Mouse (Mus musculus): ENCODE results near the gene Ctrc. TPM values are rescaled to one million over a fixed set of nuclear protein-coding genes. Genes with fewer than 3 reads are reported as not detected.

The Ctrc gene
- polyA plus RNA-seq, 1 experiment from 2014 or later, result not detected

DNA sequence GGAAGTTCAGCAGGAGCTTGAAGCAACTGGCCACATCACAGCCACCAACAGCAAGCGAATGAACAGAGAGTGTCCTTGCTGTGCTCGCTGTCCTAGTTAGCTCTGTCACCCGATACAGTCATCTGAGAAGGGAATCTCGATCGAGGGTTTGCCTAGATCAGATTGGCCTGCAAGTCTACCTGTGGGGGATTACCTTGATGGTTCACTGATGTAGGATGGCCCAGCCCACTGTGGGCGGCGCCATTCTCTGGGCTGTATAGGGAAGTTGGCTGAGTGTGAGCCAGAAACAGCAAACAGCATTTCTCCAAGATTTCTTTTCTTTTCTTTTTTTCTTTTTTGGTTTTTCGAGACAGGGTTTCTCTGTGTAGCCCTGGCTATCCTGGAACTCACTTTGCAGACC, 18.3 kb upstream of the Ctrc start:
- no peak overlapping the region for H3K27ac ChIP-seq (ENCODE audit: low read depth, low read length)
- H3K4me2 ChIP-seq (ENCODE audit: low read depth, low read length, severe bottlenecking), result no peak overlapping the region
- H3K27me3 ChIP-seq (ENCODE audit: control insufficient read depth, insufficient read depth, low read length), result no peaks in the 10 kb centered on the region
- ATAC-seq (replicated peaks; ENCODE audit: low FRiP score) (no peak), DNase-seq (ENCODE audit: low spot score) (no peak)
- no peak overlapping the region for H3K9ac ChIP-seq (ENCODE audit: low read length)
- WGBS, result 96% methylated on average over 8 of the region's 8 CpGs
- no peaks in the 10 kb centered on the region for H3K36me3 ChIP-seq (ENCODE audit: control insufficient read depth, insufficient read depth, low read length)
- H3K9me3 ChIP-seq (ENCODE audit: control insufficient read depth, low read length), result no peaks in the 10 kb centered on the region
- H3K4me3 ChIP-seq (ENCODE audit: low read depth, low read length), result no peak overlapping the region
- H3K4me1 ChIP-seq (replicated peaks; ENCODE audit: control insufficient read depth, insufficient read depth, low read length), result 0 out of 2 replicates have a peak, but pooled peaks cover 2% of the 10 kb centered on the region

DNA sequence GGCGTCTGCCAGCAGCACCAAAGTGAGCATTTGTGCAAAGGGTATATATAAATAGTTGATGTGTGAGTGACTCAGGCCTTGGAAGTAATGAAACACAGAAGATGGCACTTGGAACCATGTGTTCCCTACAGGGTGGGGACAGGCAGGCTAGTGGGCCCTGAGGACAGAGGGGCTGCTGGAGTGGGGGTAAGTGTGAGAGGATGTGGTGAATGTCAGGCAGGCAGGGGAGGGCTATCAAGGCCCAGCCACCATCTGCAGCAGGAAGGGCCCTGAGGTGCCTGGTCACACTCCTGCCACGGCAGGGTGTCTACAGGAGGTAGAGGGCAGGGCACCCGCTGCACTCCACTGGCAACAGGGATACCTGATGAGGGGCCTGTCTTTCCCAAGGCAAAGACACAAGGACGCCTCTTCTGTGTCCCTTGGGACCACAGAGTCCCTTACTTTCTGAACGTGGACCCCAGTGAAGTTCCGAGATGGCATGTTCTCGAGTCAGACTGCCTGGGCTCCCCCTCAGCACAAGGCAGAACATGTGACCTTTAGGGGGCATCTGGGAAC, 17.6 kb upstream of the Ctrc start:
- ATAC-seq (replicated peaks; ENCODE audit: low FRiP score) (no peak), DNase-seq (ENCODE audit: low spot score) (no peak)
- no peaks in the 10 kb centered on the region for H3K27me3 ChIP-seq (ENCODE audit: control insufficient read depth, insufficient read depth, low read length)
- no peak overlapping the region for H3K9ac ChIP-seq (ENCODE audit: low read length)
- 0 out of 2 replicates have a peak, but pooled peaks cover 2% of the 10 kb centered on the region for H3K4me1 ChIP-seq (replicated peaks; ENCODE audit: control insufficient read depth, insufficient read depth, low read length)
- no peak overlapping the region for H3K27ac ChIP-seq (ENCODE audit: low read depth, low read length)
- no peaks in the 10 kb centered on the region for H3K9me3 ChIP-seq (ENCODE audit: control insufficient read depth, low read length)
- WGBS, result 93% methylated on average over 7 of the region's 7 CpGs
- H3K36me3 ChIP-seq (ENCODE audit: control insufficient read depth, insufficient read depth, low read length), result no peaks in the 10 kb centered on the region
- no peak overlapping the region for H3K4me2 ChIP-seq (ENCODE audit: low read depth, low read length, severe bottlenecking)
- H3K4me3 ChIP-seq (ENCODE audit: low read depth, low read length), result no peak overlapping the region

GRCm38 (mm10) chr4:141862867-141863266, 16.7 kb upstream of the Ctrc start:
- Histone ChIP-seq H3K27me3 (ENCODE audit: control insufficient read depth, insufficient read depth, low read length) (no peaks in the 10 kb centered on the region), H3K27ac (ENCODE audit: low read depth, low read length) (no peak overlapping the region), H3K4me3 (ENCODE audit: low read depth, low read length) (no peak overlapping the region), H3K9me3 (ENCODE audit: control insufficient read depth, low read length) (no peaks in the 10 kb centered on the region), H3K4me2 (ENCODE audit: low read depth, low read length, severe bottlenecking) (no peak overlapping the region), H3K4me1 (replicated peaks; ENCODE audit: control insufficient read depth, insufficient read depth, low read length) (0 out of 2 replicates have a peak, but pooled peaks cover 2% of the 10 kb centered on the region), H3K36me3 (ENCODE audit: control insufficient read depth, insufficient read depth, low read length) (no peaks in the 10 kb centered on the region), H3K9ac (ENCODE audit: low read length) (no peak overlapping the region)
- ATAC-seq (replicated peaks; ENCODE audit: low FRiP score) (no peak), DNase-seq (ENCODE audit: low spot score) (no peak)
- WGBS, result 76% methylated on average over 5 of the region's 5 CpGs

GRCm38 (mm10) chr4:141861591-141862295, 15.6 kb upstream of the Ctrc start:
- Histone ChIP-seq H3K27ac (ENCODE audit: low read depth, low read length) (no peak overlapping the region), H3K4me1 (replicated peaks; ENCODE audit: control insufficient read depth, insufficient read depth, low read length) (0 out of 2 replicates have a peak, but pooled peaks cover 1% of the 10 kb centered on the region), H3K9ac (ENCODE audit: low read length) (no peak overlapping the region), H3K9me3 (ENCODE audit: control insufficient read depth, low read length) (no peaks in the 10 kb centered on the region), H3K4me3 (ENCODE audit: low read depth, low read length) (no peak overlapping the region), H3K36me3 (ENCODE audit: control insufficient read depth, insufficient read depth, low read length) (no peaks in the 10 kb centered on the region), H3K27me3 (ENCODE audit: control insufficient read depth, insufficient read depth, low read length) (no peaks in the 10 kb centered on the region), H3K4me2 (ENCODE audit: low read depth, low read length, severe bottlenecking) (no peak overlapping the region)
- DNase-seq (ENCODE audit: low spot score) (no peak), ATAC-seq (replicated peaks; ENCODE audit: low FRiP score) (no peak)
- 93% methylated on average over 17 of the region's 17 CpGs for WGBS

- WGBS, result 78% methylated on average over 19 of the region's 19 CpGs
- Histone ChIP-seq H3K4me2 (ENCODE audit: low read depth, low read length, severe bottlenecking) (no peak overlapping the region), H3K9me3 (ENCODE audit: control insufficient read depth, low read length) (no peaks in the 10 kb centered on the region), H3K4me1 (replicated peaks; ENCODE audit: control insufficient read depth, insufficient read depth, low read length) (no peaks in the 10 kb centered on the region), H3K27me3 (ENCODE audit: control insufficient read depth, insufficient read depth, low read length) (no peaks in the 10 kb centered on the region), H3K27ac (ENCODE audit: low read depth, low read length) (no peak overlapping the region), H3K9ac (ENCODE audit: low read length) (no peak overlapping the region), H3K36me3 (ENCODE audit: control insufficient read depth, insufficient read depth, low read length) (no peaks in the 10 kb centered on the region), H3K4me3 (ENCODE audit: low read depth, low read length) (no peak overlapping the region)
- ATAC-seq (replicated peaks; ENCODE audit: low FRiP score) (no peak), DNase-seq (ENCODE audit: low spot score) (no peak)
These were observed 14.2 kb upstream of the Ctrc start for GRCm38 (mm10) chr4:141860246-141860841.

DNA sequence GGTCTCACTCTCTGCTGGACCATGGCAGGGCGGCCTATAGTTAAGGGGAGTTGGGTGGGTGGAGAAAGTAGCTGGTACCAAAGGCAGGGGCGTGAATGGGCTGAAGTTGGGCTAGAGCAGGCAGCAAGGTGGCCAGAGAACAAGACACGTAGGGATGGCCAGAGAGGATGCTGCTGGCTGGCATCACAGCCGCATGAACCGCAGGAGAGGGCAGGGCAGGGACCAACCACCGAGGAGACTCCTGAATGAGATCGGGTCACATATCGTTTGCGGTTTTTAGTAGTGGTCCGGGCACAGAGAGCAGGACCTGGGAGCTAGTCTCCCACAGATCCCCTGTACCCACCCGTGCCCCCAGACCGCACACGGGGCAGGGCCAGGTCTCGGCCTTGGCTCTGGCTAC, 13.2 kb upstream of the Ctrc start:
- Histone ChIP-seq H3K4me2 (ENCODE audit: low read depth, low read length, severe bottlenecking) (no peak overlapping the region), H3K4me3 (ENCODE audit: low read depth, low read length) (no peak overlapping the region)

DNA sequence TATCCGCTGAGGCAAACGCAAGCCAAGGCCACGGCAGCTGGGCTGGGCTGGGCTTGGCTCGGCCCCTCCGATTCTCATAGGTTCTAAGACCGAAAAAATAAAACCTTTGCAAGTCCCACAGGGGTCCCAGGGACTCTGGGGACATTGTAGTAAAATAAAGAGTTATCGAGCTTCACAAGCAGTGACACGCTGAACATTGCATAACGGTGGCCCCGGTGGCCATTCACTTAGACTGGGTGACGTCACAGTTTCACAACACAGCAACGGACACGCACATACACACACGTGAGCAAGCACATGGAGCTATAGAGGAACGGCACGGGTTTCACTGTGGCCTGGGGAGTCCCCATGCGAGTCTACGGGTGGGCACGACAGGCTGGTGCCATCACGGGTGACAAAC, 12.3 kb upstream of the Ctrc start:
- H3K27ac ChIP-seq (ENCODE audit: low read depth, low read length), result no peak overlapping the region
- no peak overlapping the region for H3K4me3 ChIP-seq (ENCODE audit: low read depth, low read length)
- no peaks in the 10 kb centered on the region for H3K27me3 ChIP-seq (ENCODE audit: control insufficient read depth, insufficient read depth, low read length)
- H3K4me2 ChIP-seq (ENCODE audit: low read depth, low read length, severe bottlenecking), result no peak overlapping the region
- H3K36me3 ChIP-seq (ENCODE audit: control insufficient read depth, insufficient read depth, low read length), result no peaks in the 10 kb centered on the region
- H3K9ac ChIP-seq (ENCODE audit: low read length), result no peak overlapping the region
- no peak for ATAC-seq (replicated peaks; ENCODE audit: low FRiP score)
- no peaks in the 10 kb centered on the region for H3K4me1 ChIP-seq (replicated peaks; ENCODE audit: control insufficient read depth, insufficient read depth, low read length)
- H3K9me3 ChIP-seq (ENCODE audit: control insufficient read depth, low read length), result no peaks in the 10 kb centered on the region
- 95% methylated on average over 20 of the region's 20 CpGs for WGBS
- no peak for DNase-seq (ENCODE audit: low spot score)

More for the DNA sequence above, 13.2 kb upstream of the Ctrc start:
- ATAC-seq (replicated peaks; ENCODE audit: low FRiP score) (no peak), DNase-seq (ENCODE audit: low spot score) (no peak)
- H3K36me3 ChIP-seq (ENCODE audit: control insufficient read depth, insufficient read depth, low read length), result no peaks in the 10 kb centered on the region
- H3K9ac ChIP-seq (ENCODE audit: low read length), result no peak overlapping the region
- no peaks in the 10 kb centered on the region for H3K27me3 ChIP-seq (ENCODE audit: control insufficient read depth, insufficient read depth, low read length)
- no peak overlapping the region for H3K27ac ChIP-seq (ENCODE audit: low read depth, low read length)
- no peaks in the 10 kb centered on the region for H3K9me3 ChIP-seq (ENCODE audit: control insufficient read depth, low read length)
- no peaks in the 10 kb centered on the region for H3K4me1 ChIP-seq (replicated peaks; ENCODE audit: control insufficient read depth, insufficient read depth, low read length)
- WGBS, result 90% methylated on average over 14 of the region's 14 CpGs

- H3K27me3 ChIP-seq (ENCODE audit: control insufficient read depth, insufficient read depth, low read length), result no peaks in the 10 kb centered on the region
- 21% methylated on average over 10 of the region's 10 CpGs for WGBS
- no peaks in the 10 kb centered on the region for H3K36me3 ChIP-seq (ENCODE audit: control insufficient read depth, insufficient read depth, low read length)
- H3K9ac ChIP-seq (ENCODE audit: low read length), result no peak overlapping the region; the same call in 1 of the 2 replicates
- no peak overlapping the region for H3K4me3 ChIP-seq (ENCODE audit: low read depth, low read length)
- H3K4me1 ChIP-seq (replicated peaks; ENCODE audit: control insufficient read depth, insufficient read depth, low read length), result no peaks in the 10 kb centered on the region
- no peak overlapping the region for H3K27ac ChIP-seq (ENCODE audit: low read depth, low read length)
- ATAC-seq (replicated peaks; ENCODE audit: low FRiP score), result peak; percentile 74
- H3K9me3 ChIP-seq (ENCODE audit: control insufficient read depth, low read length), result no peaks in the 10 kb centered on the region
- peak; percentile 91 for DNase-seq (ENCODE audit: low spot score)
- H3K4me2 ChIP-seq (ENCODE audit: low read depth, low read length, severe bottlenecking), result no peak overlapping the region
These were observed 11.3 kb upstream of the Ctrc start for GRCm38 (mm10) chr4:141857422-141857930.
